Mouse (Mus musculus): Measurements from ENCODE around the gene Frmd4a.

GRCm38 (mm10) chr2:4472760-4473480, 455.4 kb downstream of the Frmd4a start:
- TF ChIP-seq CTCF (IDR thresholded peaks at IDR 0.05; ENCODE audit: low read depth) (no peak), EP300 (IDR thresholded peaks at IDR 0.05; ENCODE audit: low read depth) (no peak)

Measured in heart, postnatal 0 days (tissue).